Mouse (Mus musculus) cerebellum, postnatal 10 days (tissue): ENCODE measurements around the gene Cd164.

Source experiments
- DNase-seq, 2 experiments: peaks; one replicate each; pipeline ENCODE4 v3.0.0; 2021; ENCODE audit warnings: mixed read lengths in 2 of 2

The Cd164 gene

GRCm38 (mm10) chr10:41518981-41519618 lies at the start of gene Cd164:
Cd164 (plus strand) TSS chr10:41519414.
- DNase-seq, result peak; percentile 98

GRCm38 (mm10) chr10:41470693-41471092 lies 48.5 kb upstream of the Cd164 start:
- DNase-seq, result no peak

GRCm38 (mm10) chr10:41472534-41472933 lies 46.7 kb upstream of the Cd164 start:
- no peak for DNase-seq

- no peak for DNase-seq
Observed at GRCm38 (mm10) chr10:41472962-41473481, 46.2 kb upstream of the Cd164 start.

GRCm38 (mm10) chr10:41473782-41474468 lies 45.3 kb upstream of the Cd164 start:
- DNase-seq, result no peak

- DNase-seq, result no peak
Observed at GRCm38 (mm10) chr10:41474981-41475391, 44.2 kb upstream of the Cd164 start.

GRCm38 (mm10) chr10:41476171-41477017 lies 42.8 kb upstream of the Cd164 start, which contains the start of gene Mical1:
Mical1 (plus strand) TSS chr10:41476314.
- peak; percentile 52 to 61 for DNase-seq

- DNase-seq, result no peak
Observed at GRCm38 (mm10) chr10:41477018-41477277, 42.3 kb upstream of the Cd164 start.

- DNase-seq, result peak; percentile 50 to 57
Observed at GRCm38 (mm10) chr10:41477278-41478181, 41.7 kb upstream of the Cd164 start.

- DNase-seq, result no peak
Observed at GRCm38 (mm10) chr10:41479961-41480360, 39.3 kb upstream of the Cd164 start.

GRCm38 (mm10) chr10:41480938-41481880 lies 38.0 kb upstream of the Cd164 start:
- peak; percentile 45 to 55 for DNase-seq

GRCm38 (mm10) chr10:41482446-41482845 lies 36.8 kb upstream of the Cd164 start:
- peak; percentile 46 to 75 for DNase-seq

- no peak for DNase-seq
Observed at GRCm38 (mm10) chr10:41485778-41486177, 33.4 kb upstream of the Cd164 start.

GRCm38 (mm10) chr10:41486506-41487170 lies 32.6 kb upstream of the Cd164 start:
- DNase-seq, result no peak

GRCm38 (mm10) chr10:41488877-41489276 lies 30.3 kb upstream of the Cd164 start:
- no peak for DNase-seq

GRCm38 (mm10) chr10:41489294-41489693 lies 29.9 kb upstream of the Cd164 start:
- DNase-seq, result no peak

- DNase-seq, result peak; percentile 95 to 97
Observed at GRCm38 (mm10) chr10:41489708-41490517, 29.3 kb upstream of the Cd164 start, which contains the start of the genes Smpd2 and Ppil6. Smpd2 (minus strand) TSS chr10:41490369. Ppil6 (plus strand) TSS chr10:41490439.

- DNase-seq, result no peak
Observed at GRCm38 (mm10) chr10:41490518-41490873, 28.7 kb upstream of the Cd164 start.

GRCm38 (mm10) chr10:41491111-41491510 lies 28.1 kb upstream of the Cd164 start:
- no peak for DNase-seq

GRCm38 (mm10) chr10:41500941-41501340 lies 18.3 kb upstream of the Cd164 start:
- peak in 1 of 2 experiments; percentile 42 for DNase-seq
